Mouse (Mus musculus): Measurements from ENCODE around the gene Calhm1. TPM values are rescaled to one million over a fixed set of nuclear protein-coding genes. Genes with fewer than 3 reads are reported as not detected.

Calhm1 gene
- polyA plus RNA-seq, 1 experiment: not detected

- H3K4me3 ChIP-seq (ENCODE audit: insufficient read depth, low read depth, low read length): no peak overlapping the region
- H3K4me1 ChIP-seq (ENCODE audit: control insufficient read depth, insufficient read depth, low read length): peaks cover 6% of the 10 kb centered on the region
- TF ChIP-seq POLR2A (IDR thresholded peaks at IDR 0.05; ENCODE audit: insufficient read depth, low read depth, low read length) (no peak), CTCF (IDR thresholded peaks at IDR 0.05; ENCODE audit: insufficient read depth, low read depth, low read length) (no peak)
- WGBS: 47% methylated on average over 3 of the region's 3 CpGs
- H3K27ac ChIP-seq (ENCODE audit: insufficient read depth, low read depth, low read length): no peak overlapping the region
Observed at GRCm38 (mm10) chr19:47166758-47167157, 22.7 kb upstream of the Calhm1 start.

GRCm38 (mm10) chr19:47163176-47163744, 19.2 kb upstream of the Calhm1 start:
- WGBS: 93% methylated on average over 6 of the region's 6 CpGs
- TF ChIP-seq CTCF (IDR thresholded peaks at IDR 0.05; ENCODE audit: insufficient read depth, low read depth, low read length) (no peak), POLR2A (IDR thresholded peaks at IDR 0.05; ENCODE audit: insufficient read depth, low read depth, low read length) (no peak)
- H3K27ac ChIP-seq (ENCODE audit: insufficient read depth, low read depth, low read length): no peak overlapping the region
- 0 out of 2 replicates have a peak, but pooled peaks cover under 1% of the 10 kb centered on the region for H3K4me1 ChIP-seq (ENCODE audit: control insufficient read depth, insufficient read depth, low read length)
- no peak overlapping the region for H3K4me3 ChIP-seq (ENCODE audit: insufficient read depth, low read depth, low read length)

DNA sequence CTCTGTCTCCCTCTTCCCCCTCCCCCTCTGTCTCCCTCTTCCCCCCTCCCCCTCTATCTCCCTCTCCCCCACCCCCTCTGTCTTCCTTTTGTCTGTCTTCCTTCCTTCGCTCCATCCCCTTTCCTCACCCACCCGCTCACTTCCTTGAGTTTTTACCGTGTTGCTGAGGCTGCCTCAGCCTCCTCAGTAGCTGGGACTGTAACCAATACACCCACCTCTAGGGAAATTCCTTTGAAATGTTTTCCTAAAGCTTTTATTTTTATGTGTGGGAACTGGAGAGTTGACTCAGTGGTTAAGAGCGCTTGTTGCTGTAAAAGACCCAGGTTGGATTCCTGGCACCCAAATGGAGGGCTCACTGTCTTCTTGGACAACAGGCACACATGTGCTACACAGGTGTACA, 17.6 kb upstream of the Calhm1 start:
- TF ChIP-seq POLR2A (IDR thresholded peaks at IDR 0.05; ENCODE audit: insufficient read depth, low read depth, low read length): no peak
- TF ChIP-seq CTCF (IDR thresholded peaks at IDR 0.05; ENCODE audit: insufficient read depth, low read depth, low read length): no peak
- 50% methylated on average over 4 of the region's 4 CpGs for WGBS
- no peak overlapping the region for H3K27ac ChIP-seq (ENCODE audit: insufficient read depth, low read depth, low read length)

GRCm38 (mm10) chr19:47157664-47158063, 13.6 kb upstream of the Calhm1 start, which contains the start of gene Calhm3:
Calhm3 (minus strand) TSS chr19:47157764.
- TF ChIP-seq CTCF (IDR thresholded peaks at IDR 0.05; ENCODE audit: insufficient read depth, low read depth, low read length) (no peak), POLR2A (IDR thresholded peaks at IDR 0.05; ENCODE audit: insufficient read depth, low read depth, low read length) (no peak)
- 85% methylated on average over 11 of the region's 11 CpGs for WGBS
- H3K4me3 ChIP-seq (ENCODE audit: insufficient read depth, low read depth, low read length): no peak within 1 kb of the TSS

More for the DNA sequence above, 17.6 kb upstream of the Calhm1 start:
- Histone ChIP-seq H3K4me1 (ENCODE audit: control insufficient read depth, insufficient read depth, low read length) (no peaks in the 10 kb centered on the region), H3K4me3 (ENCODE audit: insufficient read depth, low read depth, low read length) (no peak overlapping the region)

DNA sequence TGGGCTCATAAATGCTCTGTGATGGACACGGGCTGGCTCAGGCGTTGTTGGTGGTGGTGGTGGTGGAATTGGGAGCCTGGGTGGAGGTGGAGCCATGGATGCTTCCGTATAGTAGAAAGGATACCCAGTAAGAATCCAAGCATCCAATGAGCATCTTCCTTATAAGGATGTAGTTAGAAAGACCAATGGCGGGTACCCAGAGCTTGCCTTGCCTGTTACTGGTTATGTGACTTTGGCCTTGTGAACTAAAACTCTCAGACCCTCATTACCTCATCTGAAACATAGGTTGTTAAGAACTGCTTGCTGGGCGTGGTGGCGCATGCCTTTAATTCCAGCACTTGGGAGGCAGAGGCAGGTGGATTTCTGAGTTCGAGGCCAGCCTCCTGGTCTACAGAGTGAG, 9.7 kb upstream of the Calhm1 start:
- TF ChIP-seq POLR2A (IDR thresholded peaks at IDR 0.05; ENCODE audit: insufficient read depth, low read depth, low read length) (no peak), CTCF (IDR thresholded peaks at IDR 0.05; ENCODE audit: insufficient read depth, low read depth, low read length) (no peak)
- 92% methylated on average over 7 of the region's 7 CpGs for WGBS
- H3K27ac ChIP-seq (ENCODE audit: insufficient read depth, low read depth, low read length): no peak overlapping the region
- peaks cover 7% of the 10 kb centered on the region; the same call in 1 of the 2 replicates for H3K4me1 ChIP-seq (ENCODE audit: control insufficient read depth, insufficient read depth, low read length)
- H3K4me3 ChIP-seq (ENCODE audit: insufficient read depth, low read depth, low read length): no peak overlapping the region

More at GRCm38 (mm10) chr19:47157664-47158063, 13.6 kb upstream of the Calhm1 start, which contains the start of gene Calhm3:
- no peaks in the 10 kb centered on the region for H3K4me1 ChIP-seq (ENCODE audit: control insufficient read depth, insufficient read depth, low read length)
- no peak within 1 kb of the TSS for H3K27ac ChIP-seq (ENCODE audit: insufficient read depth, low read depth, low read length)

- Histone ChIP-seq H3K4me1 (ENCODE audit: control insufficient read depth, insufficient read depth, low read length) (peaks cover 12% of the 10 kb centered on the region; the same call in 1 of the 2 replicates), H3K27ac (ENCODE audit: insufficient read depth, low read depth, low read length) (no peak overlapping the region), H3K4me3 (ENCODE audit: insufficient read depth, low read depth, low read length) (peak overlapping the region; percentile 22; the same call in 1 of the 2 replicates)
- TF ChIP-seq CTCF (IDR thresholded peaks at IDR 0.05; ENCODE audit: insufficient read depth, low read depth, low read length): no peak
- TF ChIP-seq POLR2A (IDR thresholded peaks at IDR 0.05; ENCODE audit: insufficient read depth, low read depth, low read length): no peak
- WGBS: 65% methylated on average over 12 of the region's 12 CpGs
Observed at GRCm38 (mm10) chr19:47152062-47152369, 8.0 kb upstream of the Calhm1 start.

DNA sequence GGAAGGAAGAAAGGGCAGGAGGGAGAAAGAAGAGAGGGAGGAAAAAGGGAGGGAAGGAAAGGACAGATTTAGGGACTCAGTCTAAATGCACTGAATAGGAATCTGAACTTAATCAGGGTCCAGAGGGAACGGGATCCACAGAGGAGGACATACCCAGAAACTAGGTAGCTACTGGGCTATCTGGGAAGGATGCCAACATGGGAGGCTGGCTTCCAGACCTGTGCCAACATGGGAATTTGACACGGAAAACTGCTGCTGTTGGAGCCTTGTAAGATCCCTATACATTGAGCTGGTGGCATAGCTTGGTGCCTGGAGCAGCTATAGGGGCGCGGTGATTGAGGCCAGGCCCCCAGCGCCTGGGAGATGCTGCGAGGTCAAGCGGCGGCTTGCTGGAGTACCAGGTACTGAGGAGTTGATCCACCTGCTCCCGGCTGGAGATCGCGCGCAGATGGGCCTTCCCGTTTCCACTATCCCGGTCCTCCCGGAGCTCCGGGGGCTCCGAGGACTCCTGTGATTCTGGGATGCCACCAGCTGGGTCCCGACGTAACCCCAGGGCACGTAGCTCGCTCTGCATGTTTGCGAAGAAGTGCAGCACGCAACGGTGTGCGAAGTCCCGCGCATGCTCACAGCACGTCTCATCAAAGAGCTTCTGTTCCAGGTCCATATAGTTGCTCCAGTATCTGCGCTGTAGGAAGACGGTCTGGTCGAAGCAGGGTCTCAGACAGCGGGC, 7.4 kb upstream of the Calhm1 start:
- no peak overlapping the region for H3K27ac ChIP-seq (ENCODE audit: insufficient read depth, low read depth, low read length)
- H3K4me1 ChIP-seq (ENCODE audit: control insufficient read depth, insufficient read depth, low read length): peaks cover 12% of the 10 kb centered on the region; the same call in 1 of the 2 replicates
- WGBS: 17% methylated on average over 32 of the region's 32 CpGs
- TF ChIP-seq CTCF (IDR thresholded peaks at IDR 0.05; ENCODE audit: insufficient read depth, low read depth, low read length) (peak; percentile 13; the same call in 1 of the 2 replicates), POLR2A (IDR thresholded peaks at IDR 0.05; ENCODE audit: insufficient read depth, low read depth, low read length) (no peak)
- peak overlapping the region; percentile 22 for H3K4me3 ChIP-seq (ENCODE audit: insufficient read depth, low read depth, low read length)

- 73% methylated on average over 4 of the region's 4 CpGs for WGBS
Observed at GRCm38 (mm10) chr19:47149854-47150253, 5.8 kb upstream of the Calhm1 start.

DNA sequence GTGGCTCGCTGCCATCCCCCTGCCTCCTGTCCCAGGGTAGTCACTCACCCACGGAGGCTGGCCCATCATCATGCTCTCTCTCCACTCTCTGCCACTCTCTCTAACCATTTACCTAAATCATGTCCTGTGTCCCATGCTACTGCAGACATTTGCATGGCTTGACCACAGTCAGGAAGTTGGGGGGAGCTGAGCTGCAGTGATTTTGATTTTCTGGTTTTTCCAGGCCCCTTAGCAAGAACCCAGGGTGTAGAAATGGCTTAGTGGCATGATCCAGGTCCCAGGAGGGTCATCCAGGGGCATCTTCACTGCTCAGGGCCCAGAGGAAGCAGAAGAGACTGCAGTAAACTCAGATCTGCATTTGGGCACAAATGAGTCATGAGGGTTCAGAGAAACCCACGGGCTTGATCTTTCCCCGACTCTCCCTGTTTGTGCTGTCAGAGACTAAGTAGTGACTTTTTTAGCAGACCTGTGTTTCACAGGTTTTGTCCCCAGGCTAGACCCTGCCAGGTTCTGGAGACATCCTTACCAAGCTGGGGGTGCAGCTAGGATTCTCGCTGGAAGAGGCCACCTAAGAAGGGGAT, 4.3 kb upstream of the Calhm1 start:
- H3K27ac ChIP-seq (ENCODE audit: insufficient read depth, low read depth, low read length): no peak overlapping the region
- no peak overlapping the region for H3K4me3 ChIP-seq (ENCODE audit: insufficient read depth, low read depth, low read length)
- H3K4me1 ChIP-seq (ENCODE audit: control insufficient read depth, insufficient read depth, low read length): peaks cover 12% of the 10 kb centered on the region; the same call in 1 of the 2 replicates
- no peak for TF ChIP-seq CTCF (IDR thresholded peaks at IDR 0.05; ENCODE audit: insufficient read depth, low read depth, low read length)
- no peak for TF ChIP-seq POLR2A (IDR thresholded peaks at IDR 0.05; ENCODE audit: insufficient read depth, low read depth, low read length)
- WGBS: 66% methylated on average over 5 of the region's 5 CpGs

More at GRCm38 (mm10) chr19:47149854-47150253, 5.8 kb upstream of the Calhm1 start:
- Histone ChIP-seq H3K27ac (ENCODE audit: insufficient read depth, low read depth, low read length) (no peak overlapping the region), H3K4me1 (ENCODE audit: control insufficient read depth, insufficient read depth, low read length) (peaks cover 12% of the 10 kb centered on the region; the same call in 1 of the 2 replicates), H3K4me3 (ENCODE audit: insufficient read depth, low read depth, low read length) (no peak overlapping the region)
- TF ChIP-seq CTCF (IDR thresholded peaks at IDR 0.05; ENCODE audit: insufficient read depth, low read depth, low read length): no peak
- TF ChIP-seq POLR2A (IDR thresholded peaks at IDR 0.05; ENCODE audit: insufficient read depth, low read depth, low read length): no peak
